Mouse (Mus musculus) liver, postnatal 0 days (tissue): ENCODE data around the gene Tsr2.

Source experiments
- CTCF ChIP-seq: sonication (generic); IDR thresholded peaks from 2 replicates; pipeline ENCODE4 v1.5.1; 2016; ENCODE audit warnings: antibody characterized with exemption, low read depth
- EP300 ChIP-seq: IDR thresholded peaks from 2 replicates; pipeline ENCODE4 v1.6.1; 2016; ENCODE audit warnings: antibody characterized with exemption, low read depth, mild to moderate bottlenecking

DNA sequence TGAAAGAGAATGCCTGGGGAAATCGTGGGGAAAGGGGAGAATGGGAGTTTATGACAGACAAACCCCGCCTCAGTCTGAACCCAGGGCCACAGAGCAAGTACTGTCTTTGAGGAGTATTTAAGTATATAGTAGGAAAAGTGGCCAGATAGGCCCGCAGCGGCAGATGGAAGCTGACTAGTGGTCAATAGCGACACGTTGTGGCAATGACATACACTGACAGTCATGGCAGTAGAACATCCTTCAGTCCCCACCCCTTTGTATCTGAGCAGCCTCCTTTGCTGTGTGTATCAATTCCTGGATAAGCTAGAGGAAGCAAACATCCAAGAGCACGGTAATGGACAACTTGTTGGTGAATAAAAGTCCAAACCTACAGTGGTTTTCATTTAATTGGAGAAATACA is 20.5 kb upstream of the Tsr2 start:
- peak; percentile 67 for TF ChIP-seq CTCF
- no peak for TF ChIP-seq EP300
